Mouse (Mus musculus) right cerebral cortex, postnatal 14 days (tissue): ENCODE data around the gene Gm8857.
"Not testable (repeated sequence)": the region's sequence is repeated elsewhere in the genome, so short reads cannot be mapped to it uniquely, and the experiment has no call there.

Source experiments
- DNase-seq: peaks from one replicate; pipeline ENCODE4 v3.0.0; 2022

Gene Gm8857

DNA sequence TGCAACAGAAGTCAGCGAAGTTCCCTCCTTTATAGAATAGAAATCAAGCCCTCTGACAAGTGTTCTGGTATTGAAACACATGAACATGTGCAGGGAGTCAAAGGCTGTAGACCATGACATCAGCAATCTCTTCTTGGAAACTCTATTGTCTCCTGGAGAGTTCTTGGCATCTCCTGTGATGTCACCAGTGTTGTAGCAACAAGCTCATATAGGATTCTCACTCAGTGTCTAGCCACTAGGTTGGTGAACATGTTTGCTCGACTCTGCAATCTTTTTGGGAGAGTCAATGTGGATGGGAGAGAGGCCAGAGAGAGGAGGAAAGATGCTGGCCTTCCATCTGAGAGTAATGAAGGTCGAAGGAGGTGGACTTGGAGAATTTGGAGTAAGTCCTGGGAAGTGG, at the start of gene Gm8857, which contains the start of gene Gm8871:
Gene Gm8857, plus strand, starts transcription at position 303 of the 400 bp plus-strand sequence.
Gene Gm8871, plus strand, starts transcription at position 301 of the 400 bp plus-strand sequence.
- not testable (repeated sequence) for DNase-seq

DNA sequence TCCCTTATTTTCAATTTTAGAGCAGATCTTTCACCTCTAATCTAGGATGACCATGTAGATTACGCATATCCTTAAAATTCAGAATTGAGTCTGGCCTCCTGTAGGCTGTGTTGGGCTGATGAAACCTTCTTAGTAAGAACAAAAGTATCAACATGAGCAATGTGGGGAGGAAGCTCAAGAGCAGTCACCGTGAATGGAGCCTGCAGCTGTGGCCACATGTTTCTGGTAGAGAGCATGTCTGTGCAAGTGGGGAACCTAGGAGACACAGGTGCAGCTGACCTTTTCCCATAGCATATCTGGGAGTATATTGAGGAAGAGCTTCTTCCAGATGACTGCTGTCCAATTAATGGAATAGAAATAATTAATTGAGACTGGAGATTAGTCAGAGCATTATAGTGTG, 5.9 kb downstream of the Gm8857 start:
- DNase-seq = not testable (repeated sequence)

DNA sequence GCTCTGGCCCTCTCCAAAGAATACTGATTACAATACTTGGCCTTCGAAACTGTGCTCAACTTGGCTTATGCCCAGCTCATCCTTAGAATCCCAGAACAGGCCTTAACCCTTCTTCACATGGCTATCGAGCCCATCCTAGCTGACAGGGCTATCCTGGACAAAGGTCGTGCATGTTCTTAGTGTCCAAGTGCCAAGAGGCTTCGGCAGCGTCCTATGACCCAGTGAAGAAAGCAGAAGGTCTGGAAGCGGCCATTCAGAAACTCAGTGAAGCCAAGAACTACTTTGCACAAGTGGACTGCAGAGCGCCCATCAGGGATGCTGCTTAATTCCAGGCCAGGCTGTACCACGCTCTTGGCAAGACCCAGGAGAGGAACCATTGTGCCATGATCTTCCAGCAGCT, 10.4 kb downstream of the Gm8857 start:
- peak; percentile 2 for DNase-seq
